Mouse (Mus musculus) heart, adult 2 months (tissue): Measurements from ENCODE around the gene Gcn1l1.
"Not testable (repeated sequence)": the region's sequence is repeated elsewhere in the genome, so short reads cannot be mapped to it uniquely, and the experiment has no call there.

Source experiments
- CTCF ChIP-seq: fragments of 200-600 bp; IDR thresholded peaks from 2 replicates; pipeline ENCODE4 v1.8.1; 2022; ENCODE audit warnings: antibody characterized with exemption, mild to moderate bottlenecking, moderate library complexity
- POLR2A ChIP-seq: fragments of 200-500 bp; IDR thresholded peaks from 2 replicates; pipeline ENCODE4 v1.6.1; 2011; ENCODE audit warnings: mild to moderate bottlenecking, low read depth, low read length, control low read depth; ENCODE audit not compliant: insufficient read depth

DNA sequence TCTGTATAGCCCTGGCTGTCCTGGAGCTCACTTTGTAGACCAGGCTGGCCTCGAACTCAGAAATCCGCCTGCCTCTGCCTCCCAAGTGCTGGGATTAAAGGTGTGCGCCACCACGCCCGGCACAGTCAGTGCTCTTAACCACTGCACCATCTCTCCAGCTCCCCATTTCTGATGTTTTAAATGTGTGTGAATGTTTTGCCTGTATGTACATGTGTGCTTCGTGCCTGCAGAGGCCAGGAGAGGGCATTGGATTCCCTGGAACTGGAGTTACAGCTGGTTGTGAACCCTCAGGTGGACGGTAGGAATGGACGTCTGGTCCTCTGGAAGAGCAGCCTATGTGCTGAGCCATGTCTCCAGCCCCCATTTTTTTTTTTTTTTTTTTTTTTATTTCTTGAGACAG lies 46.8 kb upstream of the Gcn1l1 start:
- TF ChIP-seq POLR2A, CTCF: not testable (repeated sequence)
